ENCODE assay signal across 16 mouse cellular contexts in the genomic region with DNA sequence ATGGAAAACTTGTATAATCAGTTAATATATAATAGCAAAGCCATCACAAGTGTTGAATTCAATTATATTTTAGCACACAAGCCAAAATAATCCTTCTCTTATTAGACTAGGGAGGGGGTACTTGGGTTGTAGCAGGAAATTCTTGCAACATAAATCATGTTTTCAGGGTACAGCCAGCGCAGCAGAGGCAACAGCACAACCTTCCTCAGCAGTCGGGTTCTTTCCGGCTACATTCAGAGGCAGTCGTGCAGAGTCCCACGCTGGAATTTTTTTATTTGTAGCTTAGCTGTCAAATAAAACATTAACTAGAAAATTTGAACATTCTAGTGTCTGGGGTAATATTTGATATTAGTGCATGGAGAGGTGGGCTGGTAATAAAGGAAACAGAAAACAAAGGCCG.
DNase-seq lines count a peak whose midpoint lies in the region; ATAC-seq and TF ChIP-seq lines count a peak whose summit lies in the region.
"Had no signal": no experiment of that assay in that cellular context is flagged by ENCODE, and none has a peak within 500 bp of the region (broad histone marks: within the 10 kb centered on the region; RNA-seq: fewer than 3 reads in every experiment).

No protein-coding gene starts in this region.

- peak overlapping the region; percentile 42 for H3K4me2 ChIP-seq in embryonic facial prominence, embryonic 13.5 days
- H3K4me2 ChIP-seq in intestine, embryonic 15.5 days (replicated peaks), result peak overlapping the region; percentile 46
- peak overlapping the region; percentile 41 for H3K4me2 ChIP-seq in limb, embryonic 13.5 days (replicated peaks)

- intact Hi-C loops in left cerebral cortex, adult 2 months (cut with DNase I), result loop anchor here (10.0 kb wide), 1 partner anchor 209 kb away; a partner anchor contains a TSS

- POLR2A ChIA-PET in Patski (lab: Charles Lee), result no interaction called here

- peak overlapping the region; percentile 89 for H3K27ac ChIP-seq in embryonic facial prominence, embryonic 13.5 days
- H3K27ac ChIP-seq in intestine, embryonic 15.5 days, result peak overlapping the region; percentile 81
- H3K27ac ChIP-seq in limb, embryonic 13.5 days, result peak overlapping the region; percentile 77
- no peak overlapping the region for H3K27ac ChIP-seq in left cerebral cortex, adult 2 months

- TF ChIP-seq CTCF in Patski (IDR thresholded peaks at IDR 0.05), result no peak
- TF ChIP-seq CTCF in left cerebral cortex, adult 2 months (IDR thresholded peaks at IDR 0.05), result no peak

- DNase-seq in Patski (ENCODE audit: low read depth, low spot score), result peak; percentile 12
- DNase-seq in left cerebral cortex, adult 2 months (ENCODE audit: extremely low spot score in 1 of 2, low spot score in 2 of 2), result no peak
- no peak for DNase-seq in cerebellum, postnatal 4 days (ENCODE audit: low spot score in 2 of 2)
- no peak for DNase-seq in right cerebral cortex, postnatal 4 days
- DNase-seq in gastrocnemius, postnatal 10 days, result no peak
- DNase-seq: heart, adult 18-20 months; heart, postnatal 36 days; layer of hippocampus, postnatal 36 days; lung, adult 2 months; spleen, adult 18-20 months; thymus, adult 18-20 months had no signal

- H3K27me3 ChIP-seq in Patski, result no peaks in the 10 kb centered on the region
- no peaks in the 10 kb centered on the region for H3K27me3 ChIP-seq in embryonic facial prominence, embryonic 13.5 days
- no peaks in the 10 kb centered on the region for H3K27me3 ChIP-seq in intestine, embryonic 15.5 days (replicated peaks)
- no peaks in the 10 kb centered on the region for H3K27me3 ChIP-seq in limb, embryonic 13.5 days
- H3K27me3 ChIP-seq: megakaryocyte, embryonic 14.5 days had no signal

- H3K9me3 ChIP-seq in embryonic facial prominence, embryonic 13.5 days, result no peaks in the 10 kb centered on the region
- no peaks in the 10 kb centered on the region for H3K9me3 ChIP-seq in intestine, embryonic 15.5 days
- no peaks in the 10 kb centered on the region for H3K9me3 ChIP-seq in limb, embryonic 13.5 days
- H3K9me3 ChIP-seq: megakaryocyte, embryonic 14.5 days had no signal

- H3K9ac ChIP-seq in embryonic facial prominence, embryonic 13.5 days, result 0 out of 2 replicates have a peak overlapping the region, but pooled peaks have one; percentile 61
- H3K9ac ChIP-seq in intestine, embryonic 15.5 days, result peak overlapping the region; percentile 33
- H3K9ac ChIP-seq in limb, embryonic 13.5 days, result no peak overlapping the region

- in situ Hi-C loops in Patski (cut with MboI; ENCODE audit: low pct_unique_long_range_greater_than_20kb), result no loop called here

- CTCF ChIA-PET in Patski (lab: Charles Lee), result interaction anchor here (1.1 to 1.2 kb wide), 2 partner anchors 11 to 15 kb away, joined by 4 read pairs; no protein-coding TSS in a partner anchor

- peaks cover 27% of the 10 kb centered on the region for H3K4me1 ChIP-seq in embryonic facial prominence, embryonic 13.5 days
- 0 out of 2 replicates have a peak, but pooled peaks cover 3% of the 10 kb centered on the region for H3K4me1 ChIP-seq in intestine, embryonic 15.5 days (replicated peaks)
- peaks cover 34% of the 10 kb centered on the region for H3K4me1 ChIP-seq in limb, embryonic 13.5 days

- H3K36me3 ChIP-seq in embryonic facial prominence, embryonic 13.5 days, result no peaks in the 10 kb centered on the region
- no peaks in the 10 kb centered on the region for H3K36me3 ChIP-seq in intestine, embryonic 15.5 days
- H3K36me3 ChIP-seq in limb, embryonic 13.5 days, result no peaks in the 10 kb centered on the region

- H3K4me3 ChIP-seq in embryonic facial prominence, embryonic 13.5 days, result no peak overlapping the region
- no peak overlapping the region for H3K4me3 ChIP-seq in intestine, embryonic 15.5 days (replicated peaks)
- H3K4me3 ChIP-seq in limb, embryonic 13.5 days, result no peak overlapping the region
- no peak overlapping the region for H3K4me3 ChIP-seq in left cerebral cortex, adult 2 months

- ATAC-seq in Patski, result peak; percentile 54
- no peak for ATAC-seq in embryonic facial prominence, embryonic 13.5 days (ENCODE audit: insufficient number of reproducible peaks, insufficient read depth, low FRiP score, low TSS enrichment, low read depth)
- ATAC-seq in intestine, embryonic 15.5 days, result 0 out of 2 replicates have a peak, but pooled peaks have one; percentile 52
- peak; percentile 57 for ATAC-seq in limb, embryonic 13.5 days (ENCODE audit: low FRiP score, low read depth)
- ATAC-seq: forebrain, embryonic 16.5 days had no signal

- WGBS in embryonic facial prominence, embryonic 13.5 days, result 54% methylated on average over 6 of the region's 6 CpGs
- whole genome bisulfite sequencing in intestine, embryonic 15.5 days, result 25% methylated on average over 6 of the region's 6 CpGs
- 22% methylated on average over 6 of the region's 6 CpGs for WGBS in limb, embryonic 13.5 days
